ENCODE assay signal across 8 mouse cellular contexts in the genomic region with DNA sequence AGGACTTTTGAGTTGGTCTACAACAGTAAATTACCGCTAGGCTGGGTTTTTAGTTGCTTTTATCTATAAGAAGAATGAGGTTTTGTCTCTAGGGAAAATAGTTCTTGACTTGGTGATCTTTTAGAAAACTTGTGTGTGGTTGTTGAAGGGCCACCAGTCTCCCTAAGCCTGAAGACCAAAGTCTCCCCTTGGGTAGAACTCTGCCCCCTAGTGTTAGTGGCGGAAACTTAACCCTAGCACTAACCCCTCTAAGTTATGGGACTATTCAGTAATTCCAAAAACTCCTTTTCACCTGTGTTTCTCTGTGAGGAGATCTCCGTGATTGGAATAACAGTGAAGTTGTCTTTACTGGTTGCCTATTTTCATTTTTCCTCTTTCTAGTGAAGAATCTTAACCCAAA. TPM values are rescaled to one million over a fixed set of nuclear protein-coding genes. Genes with fewer than 3 reads are reported as not detected.
DNase-seq lines count a peak whose midpoint lies in the region; ATAC-seq lines count a peak whose summit lies in the region.

No protein-coding gene starts in this region.

- peaks cover 24% of the 10 kb centered on the region for H3K4me1 ChIP-seq in heart, embryonic 12.5 days (replicated peaks)
- H3K4me1 ChIP-seq in hindbrain, embryonic 11.5 days (replicated peaks; ENCODE audit: control insufficient read depth, insufficient read depth, low read length), result 0 out of 2 replicates have a peak, but pooled peaks cover 2% of the 10 kb centered on the region
- H3K4me1 ChIP-seq in limb, embryonic 15.5 days, result peaks cover 44% of the 10 kb centered on the region
- H3K4me1 ChIP-seq in neural tube, embryonic 13.5 days (replicated peaks), result peaks cover 33% of the 10 kb centered on the region

- no peaks in the 10 kb centered on the region for H3K27me3 ChIP-seq in heart, embryonic 12.5 days (replicated peaks)
- H3K27me3 ChIP-seq in hindbrain, embryonic 11.5 days (ENCODE audit: control insufficient read depth, insufficient read depth, low read length), result no peaks in the 10 kb centered on the region
- no peaks in the 10 kb centered on the region for H3K27me3 ChIP-seq in limb, embryonic 15.5 days
- H3K27me3 ChIP-seq in neural tube, embryonic 13.5 days, result peaks cover 33% of the 10 kb centered on the region

- no peak overlapping the region for H3K27ac ChIP-seq in heart, embryonic 12.5 days (ENCODE audit: poor library complexity, severe bottlenecking)
- H3K27ac ChIP-seq in hindbrain, embryonic 11.5 days (ENCODE audit: low read depth, low read length), result no peak overlapping the region
- H3K27ac ChIP-seq in limb, embryonic 15.5 days, result no peak overlapping the region
- H3K27ac ChIP-seq in neural tube, embryonic 13.5 days (replicated peaks), result no peak overlapping the region

- H3K36me3 ChIP-seq in heart, embryonic 12.5 days, result no peaks in the 10 kb centered on the region
- no peaks in the 10 kb centered on the region for H3K36me3 ChIP-seq in hindbrain, embryonic 11.5 days (ENCODE audit: control insufficient read depth, insufficient read depth, low read length)
- H3K36me3 ChIP-seq in limb, embryonic 15.5 days, result no peaks in the 10 kb centered on the region
- H3K36me3 ChIP-seq in neural tube, embryonic 13.5 days, result no peaks in the 10 kb centered on the region

- no peak overlapping the region for H3K4me3 ChIP-seq in heart, embryonic 12.5 days
- peak overlapping the region; percentile 88; the same call in 1 of the 2 replicates for H3K4me3 ChIP-seq in hindbrain, embryonic 11.5 days (ENCODE audit: low read depth, low read length)
- H3K4me3 ChIP-seq in limb, embryonic 15.5 days, result peak overlapping the region; percentile 79
- H3K4me3 ChIP-seq in neural tube, embryonic 13.5 days, result peak overlapping the region; percentile 75

- ATAC-seq in heart, embryonic 12.5 days (ENCODE audit: insufficient number of reproducible peaks, low FRiP score), result no peak
- ATAC-seq in common myeloid progenitor, adult 5-6 weeks (replicated peaks; ENCODE audit: low read depth, poor library complexity, severe bottlenecking), result peak; percentile 31; the same call in 1 of the 2 replicates
- ATAC-seq in hindbrain, embryonic 11.5 days (ENCODE audit: low FRiP score), result no peak
- no peak for ATAC-seq in limb, embryonic 15.5 days (ENCODE audit: insufficient number of reproducible peaks, low FRiP score, low TSS enrichment, low read depth)
- no peak for ATAC-seq in neural tube, embryonic 13.5 days (ENCODE audit: low read depth)

- H3K4me2 ChIP-seq in heart, embryonic 12.5 days, result no peak overlapping the region
- 0 out of 2 replicates have a peak overlapping the region, but pooled peaks have one; percentile 87 for H3K4me2 ChIP-seq in hindbrain, embryonic 11.5 days (replicated peaks; ENCODE audit: low read depth, low read length)
- H3K4me2 ChIP-seq in limb, embryonic 15.5 days, result peak overlapping the region; percentile 70
- H3K4me2 ChIP-seq in neural tube, embryonic 13.5 days, result peak overlapping the region; percentile 95

- no peak overlapping the region for H3K9ac ChIP-seq in heart, embryonic 12.5 days
- no peak overlapping the region for H3K9ac ChIP-seq in hindbrain, embryonic 11.5 days (ENCODE audit: low read depth, low read length)
- no peak overlapping the region for H3K9ac ChIP-seq in limb, embryonic 15.5 days
- H3K9ac ChIP-seq in neural tube, embryonic 13.5 days, result no peak overlapping the region

- H3K9me3 ChIP-seq in heart, embryonic 12.5 days (replicated peaks), result no peaks in the 10 kb centered on the region
- no peaks in the 10 kb centered on the region for H3K9me3 ChIP-seq in hindbrain, embryonic 11.5 days (ENCODE audit: control insufficient read depth, low read length)
- H3K9me3 ChIP-seq in limb, embryonic 15.5 days, result no peaks in the 10 kb centered on the region
- H3K9me3 ChIP-seq in neural tube, embryonic 13.5 days, result no peaks in the 10 kb centered on the region

- WGBS in heart, embryonic 12.5 days, result 48% methylated on average over 3 of the region's 3 CpGs
- 40% methylated on average over 3 of the region's 3 CpGs for WGBS in hindbrain, embryonic 11.5 days
- WGBS in limb, embryonic 15.5 days, result 47% methylated on average over 3 of the region's 3 CpGs
- 63% methylated on average over 3 of the region's 3 CpGs for WGBS in neural tube, embryonic 13.5 days

- DNase-seq in heart, adult 8-10 months (ENCODE audit: low spot score), result peak; percentile 65
- peak; percentile 53 for DNase-seq in hindbrain, embryonic 11.5 days (ENCODE audit: low spot score)
- no peak for DNase-seq in right cerebral cortex, postnatal 14 days
- DNase-seq in gastrocnemius, adult 18-20 months (ENCODE audit: low spot score), result no peak

RNA-seq across cellular contexts. Expression of gene Myo10, which starts 1.9 kb away (rescaled TPM):
- 10 to 100 TPM; 71.7 to 84.5 (median 73.3) TPM for total RNA-seq in heart, adult 8-10 months (2022)
- polyA plus RNA-seq in heart, embryonic 12.5 days (2016; fragmentation: Nextera tagmentation; extraction: Ambion mirVana), result 14.3 and 19.7 TPM in 2 replicates
- total RNA-seq in common myeloid progenitor, adult 5-6 weeks (2017), result 2.9 and 5.6 TPM in 2 replicates
- polyA plus RNA-seq in hindbrain, embryonic 11.5 days (2014; fragmentation: Nextera tagmentation; extraction: Ambion mirVana), result 39.1 and 45.2 TPM in 2 replicates
- 28.4 and 28.6 TPM in 2 replicates for polyA plus RNA-seq in limb, embryonic 15.5 days (2015; fragmentation: Nextera tagmentation; extraction: Ambion mirVana)
- 23.7 and 26.0 TPM in 2 replicates for polyA plus RNA-seq in neural tube, embryonic 13.5 days (2015; fragmentation: Nextera tagmentation; extraction: Ambion mirVana)
- total RNA-seq in gastrocnemius, adult 18-20 months (2021), result 10 to 100 TPM; 49.7 to 59.3 TPM

Comparison
In these comparisons a context has a peak if more than half of its experiments do, and no peak if none do; other contexts are left out.
1. DNase-seq: peak in heart, adult 8-10 months (single experiment) and hindbrain, embryonic 11.5 days (single experiment); none in right cerebral cortex, postnatal 14 days (single experiment) and gastrocnemius, adult 18-20 months (single experiment).